Comparison of ENCODE assay signal across 22 mouse cellular contexts in the genomic region with DNA sequence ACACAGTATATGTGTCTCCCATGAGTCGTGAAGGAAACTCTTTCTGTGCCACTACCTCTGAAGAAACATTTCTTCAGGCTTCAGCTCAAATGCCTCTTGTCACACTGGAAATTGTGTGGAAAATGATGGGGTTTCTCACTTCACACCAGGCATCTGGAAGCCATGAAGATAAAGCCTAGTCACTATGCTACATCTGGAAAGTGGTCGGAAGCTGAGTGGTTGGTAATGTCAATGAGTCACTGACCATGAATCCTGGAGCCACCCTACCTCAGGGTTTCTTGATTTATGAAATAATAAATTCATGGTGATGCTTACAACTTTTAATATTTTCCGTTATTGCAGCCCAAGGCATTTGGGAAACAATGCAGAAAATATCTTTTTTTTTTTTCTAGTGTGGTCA. TPM values are rescaled to one million over a fixed set of nuclear protein-coding genes. Genes with fewer than 3 reads are reported as not detected.
"Had no signal": no experiment of that assay in that cellular context is flagged by ENCODE, and none has a peak within 500 bp of the region (broad histone marks: within the 10 kb centered on the region; RNA-seq: fewer than 3 reads in every experiment).

No protein-coding gene starts in this region.

- H3K9me3 ChIP-seq: midbrain, embryonic 10.5 days; midbrain, embryonic 12.5 days; neural tube, embryonic 13.5 days; neural tube, embryonic 15.5 days had no signal

- H3K36me3 ChIP-seq: midbrain, embryonic 10.5 days; midbrain, embryonic 12.5 days; neural tube, embryonic 13.5 days; neural tube, embryonic 15.5 days had no signal

- H3K27ac ChIP-seq: midbrain, embryonic 10.5 days; midbrain, embryonic 12.5 days; neural tube, embryonic 13.5 days; neural tube, embryonic 15.5 days had no signal

- H3K27me3 ChIP-seq: midbrain, embryonic 12.5 days; neural tube, embryonic 13.5 days; neural tube, embryonic 15.5 days had no signal

- DNase-seq: lung, adult 18-20 months; lung, embryonic 14.5 days; lung, postnatal 10 days; lung, postnatal 4 days; midbrain, embryonic 14.5 days; retina, postnatal 1 day; right cerebral cortex, adult 18-20 months; right cerebral cortex, postnatal 25 days; right cerebral cortex, postnatal 4 days; spleen, adult 18-20 months; thymus, adult 2 months; thymus, postnatal 25 days; thymus, postnatal 4 days had no signal

- H3K9ac ChIP-seq: lung, embryonic 14.5 days; midbrain, embryonic 12.5 days; neural tube, embryonic 13.5 days; neural tube, embryonic 15.5 days had no signal

- H3K4me2 ChIP-seq: lung, embryonic 14.5 days; midbrain, embryonic 12.5 days; neural tube, embryonic 13.5 days; neural tube, embryonic 15.5 days had no signal

- H3K4me1 ChIP-seq: midbrain, embryonic 10.5 days; midbrain, embryonic 12.5 days; neural tube, embryonic 13.5 days; neural tube, embryonic 15.5 days had no signal

- ATAC-seq: midbrain, embryonic 16.5 days had no signal

- H3K4me3 ChIP-seq: midbrain, embryonic 10.5 days; midbrain, embryonic 12.5 days; myocyte; neural tube, embryonic 13.5 days; neural tube, embryonic 15.5 days had no signal

RNA-seq across cellular contexts. Expression of a gene that starts 51.5 kb away (rescaled TPM):
- polyA plus RNA-seq: lung, embryonic 14.5 days; midbrain, embryonic 10.5 days; midbrain, embryonic 12.5 days; midbrain, embryonic 14.5 days; midbrain, embryonic 16.5 days; myocyte; neural tube, embryonic 11.5 days; neural tube, embryonic 13.5 days; stomach, embryonic 14.5 days; thymus, adult 2 months; urinary bladder, adult 2 months had no signal
